Mouse (Mus musculus): ENCODE results near the gene Gatad2b.

DNA sequence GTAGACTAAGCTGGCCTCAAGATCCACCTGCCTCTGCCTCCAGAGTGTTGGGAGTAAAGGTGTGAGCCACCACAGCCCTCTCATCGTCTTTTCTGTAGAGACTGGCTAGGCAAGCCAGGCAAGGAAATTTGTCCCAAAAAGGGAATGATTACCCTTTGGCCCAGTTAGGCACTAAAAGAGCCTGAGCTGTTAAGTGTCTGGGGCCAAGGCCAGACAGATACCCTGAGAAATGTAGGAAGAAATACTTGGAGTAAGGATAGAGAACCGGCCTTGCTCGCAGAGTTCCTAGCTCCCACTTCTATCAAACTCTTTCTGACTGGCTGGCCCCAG lies 45.4 kb upstream of the Gatad2b start:
- TF ChIP-seq EP300 (IDR thresholded peaks at IDR 0.05; ENCODE audit: low read depth) (no peak), CTCF (IDR thresholded peaks at IDR 0.05; ENCODE audit: low read depth) (no peak)

Data from heart, postnatal 0 days (tissue).